Comparison of ENCODE assay signal across 19 mouse cellular contexts in genomic region chr8:78889708-78890107, GRCm38 (mm10).
DNase-seq lines count a peak whose midpoint lies in the region; ATAC-seq lines count a peak whose summit lies in the region.
"Had no signal": no experiment of that assay in that cellular context is flagged by ENCODE, and none has a peak within 500 bp of the region (broad histone marks: within the 10 kb centered on the region; RNA-seq: fewer than 3 reads in every experiment).

No protein-coding gene starts in this region.

- no peaks in the 10 kb centered on the region for H3K4me1 ChIP-seq in liver, embryonic 12.5 days
- H3K4me1 ChIP-seq: embryonic facial prominence, embryonic 12.5 days; forebrain, embryonic 15.5 days; heart, embryonic 10.5 days; hindbrain, embryonic 13.5 days had no signal

- no peaks in the 10 kb centered on the region for H3K27me3 ChIP-seq in liver, embryonic 12.5 days (replicated peaks)
- H3K27me3 ChIP-seq: embryonic facial prominence, embryonic 12.5 days; forebrain, embryonic 15.5 days; hindbrain, embryonic 13.5 days had no signal

- peak; percentile 95 for ATAC-seq in common myeloid progenitor, adult 5-6 weeks (replicated peaks; ENCODE audit: low read depth, poor library complexity, severe bottlenecking)
- peak; percentile 97 for ATAC-seq in megakaryocyte progenitor cell, adult 5-6 weeks (replicated peaks; ENCODE audit: poor library complexity)
- no peak for ATAC-seq in liver, embryonic 12.5 days
- ATAC-seq in megakaryocyte-erythroid progenitor cell, adult 5-6 weeks (replicated peaks; ENCODE audit: low FRiP score, low TSS enrichment, poor library complexity, severe bottlenecking), result no peak
- ATAC-seq: forebrain, embryonic 15.5 days; hindbrain, postnatal 0 days had no signal

- no peak overlapping the region for H3K9ac ChIP-seq in liver, embryonic 12.5 days
- H3K9ac ChIP-seq: embryonic facial prominence, embryonic 12.5 days; forebrain, embryonic 15.5 days; hindbrain, embryonic 13.5 days had no signal

- no peak overlapping the region for H3K4me2 ChIP-seq in liver, embryonic 12.5 days
- H3K4me2 ChIP-seq: embryonic facial prominence, embryonic 12.5 days; forebrain, embryonic 15.5 days; hindbrain, embryonic 13.5 days had no signal

- no peak overlapping the region for H3K4me3 ChIP-seq in liver, embryonic 12.5 days
- H3K4me3 ChIP-seq: embryonic facial prominence, embryonic 12.5 days; forebrain, embryonic 15.5 days; heart, embryonic 10.5 days; hindbrain, embryonic 13.5 days had no signal

- DNase-seq in heart, adult 11 months, result peak; percentile 74
- no peak for DNase-seq in heart, adult 8-10 months (ENCODE audit: low spot score)
- DNase-seq in adrenal gland, postnatal 10 days, result no peak
- DNase-seq: adrenal gland, postnatal 14 days; cerebellum, adult 8-10 months; cerebellum, postnatal 14 days; gastrocnemius, postnatal 14 days; heart, postnatal 10 days; heart, postnatal 4 days; kidney, adult 11 months had no signal

- no peaks in the 10 kb centered on the region for H3K9me3 ChIP-seq in liver, embryonic 12.5 days (replicated peaks)
- H3K9me3 ChIP-seq: embryonic facial prominence, embryonic 12.5 days; forebrain, embryonic 15.5 days; heart, embryonic 10.5 days; hindbrain, embryonic 13.5 days had no signal

- H3K36me3 ChIP-seq in liver, embryonic 12.5 days, result no peaks in the 10 kb centered on the region
- H3K36me3 ChIP-seq: embryonic facial prominence, embryonic 12.5 days; forebrain, embryonic 15.5 days; heart, embryonic 10.5 days; hindbrain, embryonic 13.5 days had no signal

- WGBS in liver, embryonic 12.5 days (ENCODE audit: insufficient replicate concordance), result 38% methylated on average over 6 of the region's 6 CpGs

- H3K27ac ChIP-seq in liver, embryonic 12.5 days, result no peak overlapping the region
- H3K27ac ChIP-seq: embryonic facial prominence, embryonic 12.5 days; forebrain, embryonic 15.5 days; heart, embryonic 10.5 days; hindbrain, embryonic 13.5 days; hindbrain, postnatal 0 days had no signal

Comparison
In these comparisons a context has a peak if more than half of its experiments do, and no peak if none do; other contexts are left out.
1. ATAC-seq: peak in common myeloid progenitor, adult 5-6 weeks (single experiment) and megakaryocyte progenitor cell, adult 5-6 weeks (single experiment); none in liver, embryonic 12.5 days (single experiment) and megakaryocyte-erythroid progenitor cell, adult 5-6 weeks (single experiment).